Mouse (Mus musculus): Measurements from ENCODE around the gene Fank1.

DNA sequence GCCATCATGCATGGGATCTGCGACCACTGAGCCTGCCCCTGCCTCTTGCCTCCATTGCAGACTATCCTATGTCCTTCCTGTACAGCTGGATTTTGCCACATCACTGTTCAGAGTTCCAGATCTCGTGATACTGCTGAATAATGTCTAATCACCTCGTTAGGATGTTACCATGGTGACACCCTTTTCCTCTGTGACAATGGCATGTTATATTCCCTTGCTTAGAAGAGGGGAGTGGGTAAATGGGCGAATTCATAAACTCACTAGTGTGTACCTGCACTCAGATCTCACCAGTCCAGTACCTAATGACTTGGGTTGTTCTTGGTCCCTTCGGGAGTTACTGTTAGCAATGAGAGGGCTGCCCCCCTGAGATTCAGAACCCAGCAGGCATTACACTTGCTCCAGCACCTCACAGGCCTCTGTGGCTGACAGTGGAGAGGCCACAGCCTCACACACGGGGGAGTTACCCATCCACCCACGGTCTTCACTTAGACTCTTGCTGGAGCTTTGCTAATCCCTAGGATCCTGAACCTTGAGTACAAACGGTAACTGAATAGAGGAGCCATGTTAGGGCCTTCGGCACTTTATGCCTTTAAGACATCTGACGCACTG, 11.3 kb upstream of the Fank1 start:
- no peak for TF ChIP-seq POLR2A (IDR thresholded peaks at IDR 0.05; ENCODE audit: borderline replicate concordance, control insufficient read depth, low read depth, low read length)
- TF ChIP-seq CTCF (IDR thresholded peaks at IDR 0.05; ENCODE audit: control insufficient read depth, insufficient read depth, low read length): no peak

Measured in bone marrow, adult 2 months (tissue).